Mouse (Mus musculus) megakaryocyte, adult 5-6 weeks (primary cell): Measurements from ENCODE around the gene Atf7ip2. TPM values are rescaled to one million over a fixed set of nuclear protein-coding genes. Genes with fewer than 3 reads are reported as not detected.

Experiments
- ATAC-seq: 2 replicates; pipeline ENCODE4 v1.8.0; 2016; ENCODE audit warnings: mild to moderate bottlenecking, inconsistent platforms; ENCODE audit not compliant: poor library complexity, severe bottlenecking
- total RNA-seq, 2 experiments: library from RNA; stranded (forward) in 1 of 2; stranded (reverse) in 1 of 2; fragments of 153-499, 151-499 nt in 1 of 2; fragments of 221-1000, 200-1000 nt in 1 of 2; gene quantifications; 2 replicates each; pipeline versions ENCODE4 v1.2.3 to v1.2.4; 2015 to 2017

Atf7ip2 gene
- total RNA-seq, 2 experiments from 2014 or later: 0.11 TPM; not detected in 1

- no peak for ATAC-seq
Observed at GRCm38 (mm10) chr16:10288115-10288514, 95.6 kb downstream of the Atf7ip2 start.

- no peak for ATAC-seq
Observed at GRCm38 (mm10) chr16:10297696-10298644, 105.5 kb downstream of the Atf7ip2 start.

GRCm38 (mm10) chr16:10299637-10300036, 107.1 kb downstream of the Atf7ip2 start:
- no peak for ATAC-seq

GRCm38 (mm10) chr16:10300231-10301186, 108.0 kb downstream of the Atf7ip2 start:
- peak; percentile 21; the same call in 1 of the 2 replicates for ATAC-seq

Other genes starting within 250 kb of the Atf7ip2 start
- not detected in 2 replicates for gene Grin2a, start 197.2 kb upstream of the Atf7ip2 start, total RNA-seq (2015)
- 0.11 TPM in 1 of 2 replicates, not detected in the other for gene Grin2a, start 197.2 kb upstream of the Atf7ip2 start, total RNA-seq (2017)
- 0.60 and 3.1 TPM in 2 replicates for gene Rpl39l, start 22.5 kb upstream of the Atf7ip2 start, total RNA-seq (2015)
- gene Rpl39l, start 22.5 kb upstream of the Atf7ip2 start, total RNA-seq (2017): 1.6 TPM in 1 of 2 replicates, not detected in the other
- not detected in 2 replicates for gene Emp2, start 121.3 kb downstream of the Atf7ip2 start, total RNA-seq (2015)
- gene Emp2, start 121.3 kb downstream of the Atf7ip2 start, total RNA-seq (2017): 0.07 and 0.33 TPM in 2 replicates
- gene Tekt5, start 202.8 kb downstream of the Atf7ip2 start, total RNA-seq (2015): not detected in 2 replicates
- 0.12 TPM in 1 of 2 replicates, not detected in the other for gene Tekt5, start 202.8 kb downstream of the Atf7ip2 start, total RNA-seq (2017)
- gene Nubp1, start 219.2 kb downstream of the Atf7ip2 start, total RNA-seq (2015): 35.2 and 46.1 TPM in 2 replicates
- gene Nubp1, start 219.2 kb downstream of the Atf7ip2 start, total RNA-seq (2017): 49.2 and 57.1 TPM in 2 replicates